Mouse (Mus musculus) limb, embryonic 15.5 days (tissue): Measurements from ENCODE around the gene Tbx2. TPM values are rescaled to one million over a fixed set of nuclear protein-coding genes. Genes with fewer than 3 reads are reported as not detected.

Experiments
- ATAC-seq: fragments of 200-750 bp; cut with Nextera tagmentation; 2 replicates; pipeline ENCODE4 v1.8.0; 2017; ENCODE audit warnings: low read depth, moderate TSS enrichment; ENCODE audit not compliant: insufficient number of reproducible peaks, low FRiP score, low TSS enrichment
- H3K27ac ChIP-seq: fragments of 300-500 bp; sonication (generic); 2 replicates; pipeline ENCODE4 v1.5.1; 2015; ENCODE audit warnings: moderate library complexity, mild to moderate bottlenecking, inconsistent platforms
- H3K27me3 ChIP-seq: fragments of 300-500 bp; sonication (generic); 2 replicates; pipeline ENCODE4 v1.6.1; 2015; ENCODE audit warnings: inconsistent platforms
- H3K36me3 ChIP-seq: fragments of 300-500 bp; sonication (generic); 2 replicates; pipeline ENCODE4 v1.6.1; 2015; ENCODE audit warnings: inconsistent platforms
- H3K4me1 ChIP-seq: fragments of 300-500 bp; sonication (generic); 2 replicates; pipeline ENCODE4 v1.6.1; 2015; ENCODE audit warnings: inconsistent platforms
- H3K4me2 ChIP-seq: fragments of 300-500 bp; sonication (generic); 2 replicates; pipeline ENCODE4 v1.6.1; 2015; ENCODE audit warnings: mild to moderate bottlenecking, inconsistent platforms
- H3K4me3 ChIP-seq: fragments of 300-500 bp; sonication (generic); 2 replicates; pipeline ENCODE4 v1.5.1; 2015; ENCODE audit warnings: mild to moderate bottlenecking, inconsistent platforms
- H3K9ac ChIP-seq: fragments of 300-500 bp; sonication (generic); 2 replicates; pipeline ENCODE4 v1.6.1; 2015; ENCODE audit warnings: inconsistent platforms
- H3K9me3 ChIP-seq: fragments of 300-500 bp; sonication (generic); 2 replicates; pipeline ENCODE4 v1.6.1; 2016; ENCODE audit warnings: inconsistent platforms
- WGBS: fragments of 180-500 bp; shearing (Covaris S2); methylation state at CpG from one replicate; pipeline ENCODE4 v1.1.7; 2015; 5-methylcytosine and 5-hydroxymethylcytosine counted together
- polyA plus RNA-seq: library from polyadenylated mRNA; unstranded; fragments of >200 nt; fragmentation: Nextera tagmentation; extraction: Ambion mirVana; gene quantifications from 2 replicates; pipeline ENCODE4 v1.2.1, GENCODE M21; 2015

The Tbx2 gene
- polyA plus RNA-seq, 1 experiment from 2014 or later, result 4.1 TPM

GRCm38 (mm10) chr11:85827342-85827741, 5.0 kb upstream of the Tbx2 start:
- Histone ChIP-seq H3K36me3 (no peaks in the 10 kb centered on the region), H3K27ac (no peak overlapping the region), H3K9ac (no peak overlapping the region), H3K4me1 (peaks cover 30% of the 10 kb centered on the region), H3K4me3 (no peak overlapping the region), H3K27me3 (peaks cover 93% of the 10 kb centered on the region), H3K9me3 (no peaks in the 10 kb centered on the region), H3K4me2 (no peak overlapping the region)
- 34% methylated on average over 9 of the region's 9 CpGs for WGBS
- no peak for ATAC-seq

- WGBS, result 20% methylated on average over 38 of the region's 38 CpGs
- no peaks in the 10 kb centered on the region for H3K36me3 ChIP-seq
- ATAC-seq, result no peak
- H3K4me2 ChIP-seq, result peak overlapping the region; percentile 65
- peaks cover 41% of the 10 kb centered on the region for H3K4me1 ChIP-seq
- H3K27ac ChIP-seq, result no peak overlapping the region
- no peaks in the 10 kb centered on the region for H3K9me3 ChIP-seq
- no peak overlapping the region for H3K9ac ChIP-seq
- H3K27me3 ChIP-seq, result peaks cover 88% of the 10 kb centered on the region
- peak overlapping the region; percentile 37 for H3K4me3 ChIP-seq
Observed at GRCm38 (mm10) chr11:85828691-85829519, 3.4 kb upstream of the Tbx2 start.

GRCm38 (mm10) chr11:85829520-85830440, 2.6 kb upstream of the Tbx2 start:
- no peak for ATAC-seq
- Histone ChIP-seq H3K27ac (peak overlapping the region; percentile 17; the same call in 1 of the 2 replicates), H3K27me3 (peaks cover 88% of the 10 kb centered on the region), H3K4me3 (peak overlapping the region; percentile 37), H3K36me3 (no peaks in the 10 kb centered on the region), H3K9ac (peak overlapping the region; percentile 39; the same call in 1 of the 2 replicates), H3K9me3 (no peaks in the 10 kb centered on the region), H3K4me1 (peaks cover 41% of the 10 kb centered on the region), H3K4me2 (peak overlapping the region; percentile 65)
- 2% methylated on average over 61 of the region's 61 CpGs for WGBS

GRCm38 (mm10) chr11:85830901-85831341, 1.4 kb upstream of the Tbx2 start:
- Histone ChIP-seq H3K4me3 (peak overlapping the region; percentile 63), H3K27ac (peak overlapping the region; percentile 7; the same call in 1 of the 2 replicates), H3K9me3 (no peaks in the 10 kb centered on the region), H3K4me1 (peaks cover 44% of the 10 kb centered on the region), H3K9ac (no peak overlapping the region), H3K4me2 (peak overlapping the region; percentile 13; the same call in 1 of the 2 replicates), H3K36me3 (no peaks in the 10 kb centered on the region), H3K27me3 (peaks cover 87% of the 10 kb centered on the region)
- WGBS, result 6% methylated on average over 17 of the region's 17 CpGs
- no peak for ATAC-seq

- Histone ChIP-seq H3K4me3 (peak overlapping the region; percentile 63), H3K9me3 (no peaks in the 10 kb centered on the region), H3K36me3 (no peaks in the 10 kb centered on the region), H3K4me1 (peaks cover 50% of the 10 kb centered on the region), H3K4me2 (peak overlapping the region; percentile 92), H3K27ac (peak overlapping the region; percentile 83), H3K9ac (peak overlapping the region; percentile 40), H3K27me3 (peaks cover 87% of the 10 kb centered on the region)
- ATAC-seq, result no peak
- under 1% methylated on average over 33 of the region's 33 CpGs for WGBS
Observed at GRCm38 (mm10) chr11:85831656-85832230, 608 bp upstream of the Tbx2 start.

GRCm38 (mm10) chr11:85833081-85833521, 750 bp downstream of the Tbx2 start:
- H3K4me3 ChIP-seq, result peak overlapping the region; percentile 63
- no peak for ATAC-seq
- H3K27ac ChIP-seq, result peak overlapping the region; percentile 83
- H3K9me3 ChIP-seq, result no peaks in the 10 kb centered on the region
- WGBS, result under 1% methylated on average over 39 of the region's 54 CpGs
- H3K4me1 ChIP-seq, result peaks cover 63% of the 10 kb centered on the region
- H3K4me2 ChIP-seq, result peak overlapping the region; percentile 92
- peak overlapping the region; percentile 74 for H3K9ac ChIP-seq
- H3K27me3 ChIP-seq, result peaks cover 87% of the 10 kb centered on the region
- H3K36me3 ChIP-seq, result no peaks in the 10 kb centered on the region

- peak overlapping the region; percentile 83 for H3K27ac ChIP-seq
- peak overlapping the region; percentile 63 for H3K4me3 ChIP-seq
- no peaks in the 10 kb centered on the region for H3K36me3 ChIP-seq
- peak overlapping the region; percentile 92 for H3K4me2 ChIP-seq
- peak overlapping the region; percentile 74 for H3K9ac ChIP-seq
- no peaks in the 10 kb centered on the region for H3K9me3 ChIP-seq
- WGBS, result 15% methylated on average over 11 of the region's 11 CpGs
- peaks cover 66% of the 10 kb centered on the region for H3K4me1 ChIP-seq
- no peak for ATAC-seq
- peaks cover 88% of the 10 kb centered on the region for H3K27me3 ChIP-seq
Observed at GRCm38 (mm10) chr11:85833761-85834385, 1.5 kb downstream of the Tbx2 start.

- Histone ChIP-seq H3K4me1 (peaks cover 60% of the 10 kb centered on the region), H3K9ac (peak overlapping the region; percentile 74; the same call in 1 of the 2 replicates), H3K4me3 (peak overlapping the region; percentile 63), H3K36me3 (no peaks in the 10 kb centered on the region), H3K9me3 (no peaks in the 10 kb centered on the region), H3K27ac (peak overlapping the region; percentile 83; the same call in 1 of the 2 replicates), H3K27me3 (peaks cover 88% of the 10 kb centered on the region), H3K4me2 (peak overlapping the region; percentile 92)
- ATAC-seq, result no peak
- 23% methylated on average over 16 of the region's 17 CpGs for WGBS
Observed at GRCm38 (mm10) chr11:85834386-85834931, 2.1 kb downstream of the Tbx2 start.

GRCm38 (mm10) chr11:85835001-85835752, 2.8 kb downstream of the Tbx2 start:
- H3K4me2 ChIP-seq, result peak overlapping the region; percentile 92
- H3K27me3 ChIP-seq, result peaks cover 88% of the 10 kb centered on the region
- H3K9me3 ChIP-seq, result no peaks in the 10 kb centered on the region
- peaks cover 55% of the 10 kb centered on the region for H3K4me1 ChIP-seq
- ATAC-seq, result no peak
- WGBS, result 23% methylated on average over 9 of the region's 9 CpGs
- H3K9ac ChIP-seq, result no peak overlapping the region
- peak overlapping the region; percentile 63 for H3K4me3 ChIP-seq
- H3K36me3 ChIP-seq, result no peaks in the 10 kb centered on the region
- no peak overlapping the region for H3K27ac ChIP-seq

GRCm38 (mm10) chr11:85835753-85836522, 3.6 kb downstream of the Tbx2 start:
- Histone ChIP-seq H3K27ac (no peak overlapping the region), H3K27me3 (peaks cover 88% of the 10 kb centered on the region), H3K9ac (peak overlapping the region; percentile 4; the same call in 1 of the 2 replicates), H3K9me3 (no peaks in the 10 kb centered on the region), H3K4me3 (peak overlapping the region; percentile 63), H3K4me1 (peaks cover 56% of the 10 kb centered on the region), H3K36me3 (no peaks in the 10 kb centered on the region), H3K4me2 (peak overlapping the region; percentile 50)
- no peak for ATAC-seq
- WGBS, result 17% methylated on average over 16 of the region's 16 CpGs
